24 mouse cellular contexts compared by ENCODE assay signal in genomic region chr15:89544171-89544570, GRCm38 (mm10). TPM values are rescaled to one million over a fixed set of nuclear protein-coding genes. Genes with fewer than 3 reads are reported as not detected.
DNase-seq lines count a peak whose midpoint lies in the region; TF ChIP-seq lines count a peak whose summit lies in the region.
"Had no signal": no experiment of that assay in that cellular context is flagged by ENCODE, and none has a peak within 500 bp of the region (broad histone marks: within the 10 kb centered on the region; RNA-seq: fewer than 3 reads in every experiment).

No protein-coding gene starts in this region.

- peak; percentile 78 for DNase-seq in heart, adult 11 months
- DNase-seq in heart, adult 9 months (ENCODE audit: low spot score in 2 of 2) = no peak
- peak; percentile 66 for DNase-seq in cerebellum, adult 11 months
- peak; percentile 70 to 81 for DNase-seq in cerebellum, adult 2 months
- DNase-seq in cerebellum, adult 9-11 months = peak; percentile 83
- no peak for DNase-seq in ovary, postnatal 14 days (ENCODE audit: low spot score)
- DNase-seq in natural killer cell, adult 2 months (ENCODE audit: low spot score in 2 of 2) = no peak
- DNase-seq in layer of hippocampus, adult 11-12 months (ENCODE audit: low spot score) = no peak
- DNase-seq: adrenal gland, adult 2 months; adrenal gland, postnatal 14 days; B cell, adult 2 months; gastrocnemius, postnatal 10 days; gastrocnemius, postnatal 36 days; heart, postnatal 10 days; heart, postnatal 36 days; kidney, adult 18-20 months; kidney, adult 9 months had no signal

- no peak overlapping the region for H3K4me3 ChIP-seq in cerebellum, adult 2 months (replicated peaks; ENCODE audit: insufficient read depth, low read depth, low read length)
- H3K4me3 ChIP-seq: forebrain, embryonic 10.5 days; forebrain, embryonic 13.5 days; heart, embryonic 12.5 days; heart, embryonic 15.5 days; hindbrain, embryonic 10.5 days; hindbrain, embryonic 15.5 days had no signal

- no peaks in the 10 kb centered on the region for H3K27me3 ChIP-seq in cerebellum, adult 2 months (ENCODE audit: control insufficient read depth, insufficient read depth, low read length)
- H3K27me3 ChIP-seq: hindbrain, embryonic 15.5 days had no signal

- no peak for TF ChIP-seq CTCF in cerebellum, adult 2 months (IDR thresholded peaks at IDR 0.05; ENCODE audit: borderline replicate concordance, insufficient read depth, low read depth, low read length)

- WGBS in cerebellum, adult 2 months = 11% methylated on average over 7 of the region's 7 CpGs

- H3K4me1 ChIP-seq in cerebellum, adult 2 months (ENCODE audit: control insufficient read depth, insufficient read depth, low read length) = peaks cover 61% of the 10 kb centered on the region

- peak overlapping the region; percentile 82 for H3K27ac ChIP-seq in cerebellum, adult 2 months (ENCODE audit: insufficient read depth, low read length)
- H3K27ac ChIP-seq: forebrain, embryonic 10.5 days; forebrain, embryonic 13.5 days; heart, embryonic 15.5 days; hindbrain, embryonic 10.5 days; hindbrain, embryonic 15.5 days had no signal

- no peak for TF ChIP-seq POLR2A in cerebellum, adult 2 months (IDR thresholded peaks at IDR 0.05; ENCODE audit: borderline replicate concordance, insufficient read depth, low read length)

RNA-seq across cellular contexts. Expression of gene Acr, which starts 24.0 kb away (rescaled TPM):
- polyA plus RNA-seq in cerebellum, adult 2 months (2012; rRNA removed) = 2.4 and 2.6 TPM in 2 replicates
- polyA plus RNA-seq: embryonic facial prominence, embryonic 11.5 days had no signal

RNA-seq across cellular contexts. Expression of gene Shank3, which starts 44.7 kb away (rescaled TPM):
- 84.7 and 97.2 TPM in 2 replicates for polyA plus RNA-seq in cerebellum, adult 2 months (2012; rRNA removed)

RNA-seq across cellular contexts. Expression of gene Rabl2, which starts 47.6 kb away (rescaled TPM):
- polyA plus RNA-seq in cerebellum, adult 2 months (2012; rRNA removed) = 79.8 and 83.4 TPM in 2 replicates

Comparison
In these comparisons a context has a peak if more than half of its experiments do, and no peak if none do; other contexts are left out.
1. DNase-seq: peak in heart, adult 11 months (single experiment), cerebellum, adult 11 months (single experiment), cerebellum, adult 2 months (2 of 2) and cerebellum, adult 9-11 months (single experiment); none in heart, adult 9 months (0 of 2), ovary, postnatal 14 days (single experiment), natural killer cell, adult 2 months (0 of 2) and layer of hippocampus, adult 11-12 months (single experiment).